Mouse (Mus musculus) Patski (cell line): ENCODE data around the gene Bace2. TPM values are rescaled to one million over a fixed set of nuclear protein-coding genes. Genes with fewer than 3 reads are reported as not detected.

Experiments
- ATAC-seq: fragments of 100-300 bp; one replicate; pipeline ENCODE4 v1.8.0; 2021
- CTCF ChIA-PET: fragments of 350-600 bp; sonication (Branson Sonifier 250); formaldehyde crosslinking; loops from one replicate; lab custom pipeline; 2022; ENCODE audit warnings: inconsistent platforms; lab: Charles Lee
- POLR2A ChIA-PET: fragments of 350-600 bp; sonication (Branson Sonifier 250); formaldehyde crosslinking; loops from one replicate; lab custom pipeline; 2022; ENCODE audit warnings: antibody characterized with exemption, inconsistent platforms; lab: Charles Lee
- DNase-seq: peaks from one replicate; pipeline ENCODE4 v3.0.0-alpha.2; 2011; ENCODE audit warnings: low read depth, low spot score
- H3K27me3 ChIP-seq: fragments of 371-371 bp; one replicate; pipeline ENCODE4 v1.5.1; 2021
- CTCF ChIP-seq: fragments of 100-300 bp; IDR thresholded peaks from one replicate; pipeline ENCODE4 v1.5.1; 2021
- in situ Hi-C: fragments of 300-500 bp; cut with MboI; formaldehyde crosslinking; loops from 3 replicates; pipeline ENCODE4 v1.11.1; 2018; ENCODE audit warnings: low pct_unique_long_range_greater_than_20kb, mixed read lengths
- polyA plus RNA-seq: library from polyadenylated mRNA; unstranded; gene quantifications from one replicate; pipeline ENCODE4 v1.2.3, GENCODE M21; 2021

Bace2 gene
- polyA plus RNA-seq, 1 experiment from 2014 or later: 24.6 TPM

DNA sequence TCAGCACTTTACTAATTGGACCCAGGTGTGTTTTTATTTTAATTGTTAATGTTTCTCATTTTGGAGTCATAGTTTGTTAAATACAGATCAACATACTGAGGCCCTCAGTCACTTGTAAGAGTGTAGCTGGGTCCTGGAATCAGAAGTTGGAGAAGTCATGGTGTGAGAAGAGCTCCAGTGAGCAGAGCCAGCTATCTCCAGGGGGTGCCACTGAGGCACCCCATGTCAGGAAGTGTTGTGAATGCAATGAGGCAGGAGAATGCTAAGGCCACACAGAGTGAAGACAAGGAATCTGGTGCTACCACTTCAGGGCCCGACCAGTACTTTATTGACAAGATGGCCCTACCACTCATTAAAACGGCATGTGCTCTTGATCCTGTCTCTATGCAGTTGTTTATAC, 1.9 kb upstream of the Bace2 start:
- in situ Hi-C loops: no loop called here
- no peak for TF ChIP-seq CTCF
- DNase-seq: no peak
- peaks cover 17% of the 10 kb centered on the region for H3K27me3 ChIP-seq
- POLR2A ChIA-PET: no interaction called here
- CTCF ChIA-PET: interaction anchor here (1.0 kb wide), 1 partner anchor 17 kb away, joined by 3 read pairs; no protein-coding TSS in a partner anchor
- no peak for ATAC-seq

DNA sequence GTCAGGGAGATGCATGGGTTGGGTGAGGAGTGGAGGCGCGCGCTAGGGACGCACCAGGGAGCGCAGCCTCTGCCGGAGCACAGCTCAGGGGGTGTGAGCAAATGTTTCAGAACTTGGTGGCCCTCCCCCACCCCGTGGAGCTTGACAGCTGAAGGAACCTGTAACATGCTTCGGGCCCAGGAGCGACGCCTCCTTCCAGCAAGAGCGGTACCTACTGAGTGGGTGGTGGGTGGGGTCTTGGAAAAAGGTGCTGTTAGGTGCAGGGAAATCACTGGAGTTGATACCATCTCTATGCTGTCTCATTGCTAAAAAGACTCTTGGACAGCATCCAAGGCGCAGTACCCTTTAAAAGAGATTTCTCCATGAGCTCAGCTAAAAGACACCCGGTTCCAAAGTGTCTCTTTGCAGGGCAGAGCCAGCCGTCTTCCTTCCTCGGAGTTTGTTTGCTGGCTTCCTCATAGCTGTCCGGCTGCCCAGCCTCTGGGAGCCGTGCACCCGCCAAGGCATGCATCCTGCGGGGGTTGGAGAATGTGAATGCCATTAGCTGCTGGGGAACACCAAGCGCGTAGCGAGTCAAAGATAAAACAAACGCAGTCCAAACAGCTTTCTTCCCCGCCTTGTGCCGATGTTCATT, 763 bp downstream of the Bace2 start:
- ChIA-PET POLR2A (no interaction called here), CTCF (interaction anchor here (1.0 to 1.9 kb wide), 3 partner anchors 18 to 86 kb away, joined by 3 to 4 read pairs (median 3); no protein-coding TSS in a partner anchor)
- TF ChIP-seq CTCF: no peak
- peaks cover 17% of the 10 kb centered on the region for H3K27me3 ChIP-seq
- ATAC-seq (peak; percentile 68), DNase-seq (no peak)
- in situ Hi-C loops: no loop called here

DNA sequence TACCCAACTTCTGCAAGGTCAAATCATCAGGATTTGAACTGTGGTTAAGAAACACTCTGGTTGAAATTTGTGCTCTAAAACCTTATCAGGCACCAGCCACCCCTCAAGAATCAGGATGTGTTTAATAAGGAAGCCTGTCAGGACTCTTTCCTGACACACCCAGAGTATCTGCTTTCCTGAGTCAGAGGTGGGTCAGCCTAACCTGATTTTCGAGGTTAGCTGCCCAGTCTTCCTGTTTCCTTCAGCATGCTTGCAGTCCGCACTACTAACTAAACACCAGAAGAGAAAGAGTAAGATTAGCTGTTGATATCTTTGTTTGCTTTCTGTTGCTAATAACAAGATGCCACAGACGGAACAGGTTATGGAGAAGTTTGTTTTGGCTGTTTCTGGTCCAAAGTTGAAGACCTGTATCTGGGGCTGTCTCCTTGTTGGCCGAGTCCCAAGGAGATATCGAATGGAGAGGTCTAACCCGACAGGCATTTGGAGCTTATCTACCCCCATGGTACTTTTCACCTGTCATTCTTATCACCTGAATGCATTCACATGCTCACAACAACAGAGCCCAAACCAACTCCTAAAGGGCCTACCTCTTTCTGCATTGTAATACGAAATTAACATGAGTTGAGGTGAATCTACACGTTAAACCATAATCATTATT, 5.8 kb downstream of the Bace2 start:
- ChIA-PET CTCF (no interaction called here), POLR2A (no interaction called here)
- ATAC-seq (no peak), DNase-seq (no peak)
- H3K27me3 ChIP-seq: peaks cover 5% of the 10 kb centered on the region
- no peak for TF ChIP-seq CTCF
- in situ Hi-C loops: no loop called here

DNA sequence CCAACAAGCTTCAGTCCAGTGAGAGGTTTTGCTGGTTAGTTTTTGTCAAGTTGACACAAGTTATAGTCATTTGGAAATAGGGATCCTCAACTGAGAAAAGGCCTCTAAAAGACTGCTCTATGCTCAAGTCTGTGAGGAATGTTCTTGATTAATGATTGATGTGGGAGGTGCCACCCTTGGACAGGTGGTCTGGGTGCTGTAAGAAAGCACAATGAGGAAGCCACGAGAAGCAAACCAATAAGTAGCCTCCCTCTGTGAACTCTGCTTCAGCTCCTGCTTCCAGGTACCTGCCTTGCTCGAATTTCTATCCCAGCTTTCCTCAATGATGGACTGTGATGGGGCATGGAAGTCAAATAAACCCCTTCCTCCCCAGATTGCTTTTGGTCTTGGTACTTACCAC, 9.6 kb downstream of the Bace2 start:
- H3K27me3 ChIP-seq: peaks cover 5% of the 10 kb centered on the region
- TF ChIP-seq CTCF: no peak
- in situ Hi-C loops: no loop called here
- DNase-seq: no peak
- ChIA-PET POLR2A (no interaction called here), CTCF (no interaction called here)
- ATAC-seq: no peak

DNA sequence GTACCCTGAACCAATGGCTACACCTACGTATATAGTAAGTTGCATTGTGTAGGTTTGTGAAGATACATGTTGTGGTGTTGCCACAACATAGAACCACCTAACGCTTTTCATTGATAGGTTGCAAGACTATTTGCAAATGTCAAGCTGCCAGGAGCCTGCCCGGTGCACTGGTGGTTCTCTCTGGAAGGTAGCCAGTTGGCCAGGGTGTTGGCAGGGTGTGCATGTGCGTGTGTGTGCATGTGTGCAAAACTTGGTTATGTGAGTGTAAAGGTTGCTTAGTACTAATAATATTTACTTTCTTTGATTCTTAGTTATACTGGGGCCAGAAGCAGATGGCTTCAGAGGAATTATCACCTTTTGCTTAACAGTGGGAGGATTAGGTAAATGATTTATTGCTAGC, 13.7 kb downstream of the Bace2 start:
- ChIA-PET CTCF (no interaction called here), POLR2A (no interaction called here)
- in situ Hi-C loops: no loop called here
- H3K27me3 ChIP-seq: peaks cover 5% of the 10 kb centered on the region
- no peak for TF ChIP-seq CTCF
- no peak for DNase-seq
- no peak for ATAC-seq

GRCm38 (mm10) chr16:97387955-97388354, 31.4 kb downstream of the Bace2 start:
- DNase-seq (no peak), ATAC-seq (no peak)
- POLR2A ChIA-PET: no interaction called here
- CTCF ChIA-PET: no interaction called here
- TF ChIP-seq CTCF: no peak
- in situ Hi-C loops: no loop called here
- H3K27me3 ChIP-seq: no peaks in the 10 kb centered on the region

GRCm38 (mm10) chr16:97391289-97391688, 34.7 kb downstream of the Bace2 start:
- POLR2A ChIA-PET: no interaction called here
- ATAC-seq (peak; percentile 8), DNase-seq (peak; percentile 10)
- in situ Hi-C loops: no loop called here
- CTCF ChIA-PET: no interaction called here
- H3K27me3 ChIP-seq: no peaks in the 10 kb centered on the region
- TF ChIP-seq CTCF: no peak

- DNase-seq: peak; percentile 49
- in situ Hi-C loops: no loop called here
- TF ChIP-seq CTCF: no peak
- POLR2A ChIA-PET: no interaction called here
- no peaks in the 10 kb centered on the region for H3K27me3 ChIP-seq
- CTCF ChIA-PET: no interaction called here
- ATAC-seq: peak; percentile 52
Measured at GRCm38 (mm10) chr16:97391701-97392384, 35.3 kb downstream of the Bace2 start.

DNA sequence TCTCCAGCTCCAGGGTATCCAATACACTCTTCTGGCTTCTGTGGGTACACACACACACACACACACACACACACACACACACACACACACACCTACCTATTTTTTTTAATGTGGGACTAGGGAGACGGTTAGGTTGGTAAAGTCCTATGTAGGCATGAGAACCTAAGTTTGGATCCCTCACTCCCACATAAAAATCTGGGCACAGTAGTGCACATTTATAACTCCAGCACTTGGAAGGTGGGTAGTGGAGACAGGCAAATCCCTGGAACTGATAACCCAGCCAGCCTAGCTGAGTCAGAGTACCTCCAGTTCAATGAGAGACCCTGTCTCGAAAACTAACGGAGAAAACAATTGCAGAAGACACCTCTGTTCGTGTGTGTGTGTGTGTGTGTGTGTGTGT, 39.9 kb downstream of the Bace2 start:
- ChIA-PET POLR2A (no interaction called here), CTCF (no interaction called here)
- no peak for ATAC-seq
- DNase-seq: no peak
- H3K27me3 ChIP-seq: no peaks in the 10 kb centered on the region
- in situ Hi-C loops: no loop called here
- TF ChIP-seq CTCF: no peak

- TF ChIP-seq CTCF: no peak
- ATAC-seq (no peak), DNase-seq (no peak)
- H3K27me3 ChIP-seq: no peaks in the 10 kb centered on the region
- in situ Hi-C loops: no loop called here
- POLR2A ChIA-PET: no interaction called here
- CTCF ChIA-PET: no interaction called here
Measured at GRCm38 (mm10) chr16:97397945-97398531, 41.5 kb downstream of the Bace2 start.

GRCm38 (mm10) chr16:97399991-97400390, 43.4 kb downstream of the Bace2 start:
- ChIA-PET POLR2A (no interaction called here), CTCF (no interaction called here)
- no peak for DNase-seq
- TF ChIP-seq CTCF: no peak
- no peaks in the 10 kb centered on the region for H3K27me3 ChIP-seq
- in situ Hi-C loops: no loop called here
- no peak for ATAC-seq
